Mouse (Mus musculus): ENCODE results near the gene Gm3285.

- TF ChIP-seq CTCF (IDR thresholded peaks at IDR 0.05; ENCODE audit: low read depth) (no peak), EP300 (IDR thresholded peaks at IDR 0.05; ENCODE audit: low read depth) (no peak)
These were observed 18.5 kb downstream of the Gm3285 start for GRCm38 (mm10) chr10:77880305-77880704.
